Mouse (Mus musculus) ES-E14 (cell line): Measurements from ENCODE around the gene Fam129c.

Source experiments
- CHD2 ChIP-seq: IDR thresholded peaks from 2 replicates; pipeline ENCODE4 v1.6.1; 2014; ENCODE audit warnings: mild to moderate bottlenecking, low read depth, low read length, inconsistent platforms
- HCFC1 ChIP-seq: IDR thresholded peaks from 2 replicates; pipeline ENCODE4 v1.6.1; 2012; ENCODE audit warnings: low read length, inconsistent platforms, borderline replicate concordance; ENCODE audit not compliant: insufficient read depth
- MAFK ChIP-seq: IDR thresholded peaks from 2 replicates; pipeline ENCODE4 v1.6.1; 2014; ENCODE audit warnings: mild to moderate bottlenecking, low read depth, low read length, inconsistent platforms; ENCODE audit not compliant: insufficient read depth
- ZC3H11A ChIP-seq: IDR thresholded peaks from 2 replicates; pipeline ENCODE4 v1.6.1; 2012; ENCODE audit warnings: low read depth, mild to moderate bottlenecking, inconsistent platforms, low read length, borderline replicate concordance
- ZNF384 ChIP-seq: IDR thresholded peaks from 2 replicates; pipeline ENCODE4 v1.6.1; 2012; ENCODE audit warnings: low read depth, low read length, inconsistent platforms

- TF ChIP-seq HCFC1 = no peak
- TF ChIP-seq ZNF384 = no peak
- TF ChIP-seq MAFK = no peak
- TF ChIP-seq ZC3H11A = no peak
- no peak for TF ChIP-seq CHD2
Observed at GRCm38 (mm10) chr8:71588762-71589161, 8.7 kb upstream of the Fam129c start.
